Mouse (Mus musculus) liver, adult 2 months (tissue): ENCODE measurements around the gene Nufip2. TPM values are rescaled to one million over a fixed set of nuclear protein-coding genes. Genes with fewer than 3 reads are reported as not detected.
"Not testable (repeated sequence)": the region's sequence is repeated elsewhere in the genome, so short reads cannot be mapped to it uniquely, and the experiment has no call there.

ENCODE experiments used
- DNase-seq: peaks from one replicate; pipeline ENCODE4 v3.0.0-alpha.2; 2011; ENCODE audit warnings: low read depth, low spot score; ENCODE audit errors: extremely low read depth
- H3K27ac ChIP-seq: fragments of 200-500 bp; replicated peaks from 2 replicates; pipeline ENCODE4 v1.5.1; 2012; ENCODE audit warnings: low read depth, mild to moderate bottlenecking, control low read depth, inconsistent platforms, low read length; ENCODE audit not compliant: insufficient read depth
- H3K27me3 ChIP-seq: fragments of 200-500 bp; 2 replicates; pipeline ENCODE4 v1.6.1; 2012; ENCODE audit warnings: mild to moderate bottlenecking, moderate library complexity, low read length, inconsistent platforms; ENCODE audit not compliant: control insufficient read depth, insufficient read depth
- H3K36me3 ChIP-seq: fragments of 200-500 bp; 2 replicates; pipeline ENCODE4 v1.6.1; 2012; ENCODE audit warnings: low read length, inconsistent platforms; ENCODE audit not compliant: control insufficient read depth, insufficient read depth
- H3K4me1 ChIP-seq: fragments of 200-500 bp; 2 replicates; pipeline ENCODE4 v1.6.1; 2011; ENCODE audit warnings: low read length; ENCODE audit not compliant: control insufficient read depth, insufficient read depth
- H3K4me3 ChIP-seq: fragments of 200-500 bp; 2 replicates; pipeline ENCODE4 v1.5.1; 2011; ENCODE audit warnings: low read depth, mild to moderate bottlenecking, control low read depth, low read length, moderate library complexity; ENCODE audit not compliant: insufficient read depth
- H3K79me2 ChIP-seq: fragments of 200-500 bp; 2 replicates; pipeline ENCODE4 v1.6.1; 2012; ENCODE audit warnings: inconsistent platforms, mild to moderate bottlenecking, low read length, moderate library complexity; ENCODE audit not compliant: control insufficient read depth, insufficient read depth
- H3K9ac ChIP-seq: fragments of 200-500 bp; 2 replicates; pipeline ENCODE4 v1.6.1; 2012; ENCODE audit warnings: low read depth, mild to moderate bottlenecking, control low read depth, inconsistent platforms, low read length
- CTCF ChIP-seq: fragments of 200-500 bp; IDR thresholded peaks from 2 replicates; pipeline ENCODE4 v1.5.1; 2011; ENCODE audit warnings: low read depth, low read length, control low read depth
- POLR2A ChIP-seq: fragments of 200-500 bp; IDR thresholded peaks from 2 replicates; pipeline ENCODE4 v1.6.1; 2011; ENCODE audit warnings: low read length, control low read depth; ENCODE audit not compliant: insufficient read depth; ENCODE audit errors: extremely low read depth
- WGBS: fragments of 180-500 bp; shearing (Covaris S2); methylation state at CpG from one replicate; pipeline ENCODE4 v1.1.7; 2018; 5-methylcytosine and 5-hydroxymethylcytosine counted together
- polyA plus RNA-seq: library from polyadenylated mRNA; depleted of rRNA; stranded (reverse); fragments of >200 nt; gene quantifications from 2 replicates; pipeline ENCODE4 v1.2.3, GENCODE M21; 2012; rRNA removed
- total RNA-seq: library from RNA; depleted of rRNA; stranded (reverse); fragments of >200 nt; gene quantifications from 2 replicates; pipeline ENCODE4 v1.2.3, GENCODE M21; 2014; rRNA removed

Gene Nufip2
- total RNA-seq (21.7 and 25.0 TPM in 2 replicates), polyA plus RNA-seq (5.4 and 8.3 TPM in 2 replicates)

DNA sequence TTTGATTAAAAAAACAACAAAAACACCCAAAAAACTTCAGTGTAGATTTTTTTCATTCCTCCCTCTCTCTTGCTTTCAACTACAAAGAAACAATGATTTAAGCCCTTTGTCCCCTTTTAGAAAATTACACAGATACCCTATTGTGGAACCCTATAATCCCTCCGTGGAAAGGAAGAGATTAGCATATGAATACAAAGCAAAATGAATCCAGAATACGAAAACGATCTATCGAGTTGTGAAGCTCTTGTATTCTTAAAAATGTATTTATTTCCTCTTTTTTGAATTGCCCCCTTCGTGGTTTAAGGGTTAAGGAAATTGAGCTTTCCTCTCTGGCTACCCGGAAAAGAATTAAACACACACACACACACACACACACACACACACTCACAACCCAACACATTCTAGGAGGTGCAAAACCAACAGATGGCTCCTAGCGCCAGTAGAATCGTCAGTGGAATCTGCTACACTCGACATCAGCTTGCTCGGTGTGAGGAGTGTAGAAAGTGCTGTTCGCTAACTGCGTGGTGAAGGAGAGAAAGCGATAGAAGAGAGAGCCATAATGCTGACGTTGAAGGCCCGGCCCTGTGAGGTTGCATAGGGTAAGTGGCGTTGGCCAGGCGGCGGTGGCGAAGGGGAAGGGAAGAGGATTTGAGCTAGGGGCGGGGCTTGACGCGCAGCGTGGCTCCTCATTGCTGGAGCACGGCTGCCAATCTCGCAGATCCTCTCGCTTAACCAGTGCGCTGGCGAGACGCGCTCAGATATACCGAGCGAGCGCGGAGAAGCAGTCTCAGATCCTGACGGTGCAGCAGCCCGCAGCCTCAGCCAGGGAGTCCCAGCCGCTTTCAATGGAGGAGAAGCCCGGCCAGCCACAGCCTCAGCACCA is at the start of gene Nufip2:
Gene Nufip2 (plus strand): TSS at position 773 of the 883 bp plus-strand sequence.
- peak; percentile 94 for DNase-seq
- H3K27me3 ChIP-seq: no peaks in the 10 kb centered on the region

DNA sequence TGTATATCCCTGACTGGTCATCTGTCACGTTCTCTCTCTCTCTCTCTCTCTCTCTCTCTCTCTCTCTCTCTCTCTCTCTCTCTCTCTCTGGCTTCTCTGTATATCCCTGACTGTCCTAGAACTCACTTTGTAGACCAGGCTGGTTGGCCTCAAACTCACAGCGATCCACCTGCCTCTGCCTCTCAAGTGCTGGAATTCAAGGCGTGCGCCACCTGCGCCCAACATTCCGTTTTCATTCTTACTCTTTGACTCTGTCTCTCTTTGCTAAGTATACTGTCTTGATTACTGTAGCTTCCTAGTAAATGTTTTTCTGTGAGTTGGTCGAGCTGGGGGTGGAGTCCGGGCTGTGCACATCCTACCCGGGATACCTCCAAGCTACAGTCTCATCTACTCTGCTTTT is 44.6 kb upstream of the Nufip2 start:
- no peaks in the 10 kb centered on the region for H3K79me2 ChIP-seq
- DNase-seq: no peak
- H3K9ac ChIP-seq: no peak overlapping the region
- H3K36me3 ChIP-seq: no peaks in the 10 kb centered on the region
- H3K4me3 ChIP-seq: no peak overlapping the region
- TF ChIP-seq CTCF (no peak), POLR2A (no peak)
- no peaks in the 10 kb centered on the region for H3K27me3 ChIP-seq
- H3K4me1 ChIP-seq: no peaks in the 10 kb centered on the region
- 91% methylated on average over 8 of the region's 9 CpGs for WGBS
- H3K27ac ChIP-seq: no peak overlapping the region

More for the DNA sequence above, at the start of gene Nufip2:
- H3K4me1 ChIP-seq: peaks cover 7% of the 10 kb centered on the region
- H3K36me3 ChIP-seq: no peaks in the 10 kb centered on the region
- TF ChIP-seq POLR2A: peak; percentile 100
- no peak; the same call in 1 of the 2 replicates for TF ChIP-seq CTCF
- peak within 1 kb of the TSS; percentile 91 for H3K4me3 ChIP-seq
- H3K79me2 ChIP-seq: peaks cover 10% of the 10 kb centered on the region
- H3K9ac ChIP-seq: peak within 1 kb of the TSS; percentile 100
- 1% methylated on average over 38 of the region's 38 CpGs for WGBS
- H3K27ac ChIP-seq: peak within 1 kb of the TSS; percentile 100

DNA sequence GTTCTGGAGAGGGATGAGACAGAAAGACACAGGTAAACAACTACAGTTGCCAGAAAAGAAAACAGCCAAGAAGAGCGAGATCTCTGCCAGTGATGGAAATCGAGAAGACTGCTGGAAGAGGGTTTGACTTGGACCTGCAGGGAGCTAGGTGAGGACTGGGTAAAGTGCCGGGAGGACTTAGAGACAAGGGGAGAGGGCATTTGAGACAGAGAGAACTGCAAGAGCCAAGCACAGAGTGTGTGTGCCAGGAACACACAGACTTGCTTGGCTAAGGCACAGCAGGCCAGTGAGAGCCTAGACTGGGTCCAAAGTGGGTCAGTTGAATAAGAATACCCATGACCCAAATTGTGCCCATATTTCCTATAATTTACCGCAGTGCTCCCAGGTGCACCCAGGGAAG is 40.5 kb upstream of the Nufip2 start:
- DNase-seq: no peak
- WGBS: 43% methylated on average over 4 of the region's 4 CpGs
- TF ChIP-seq POLR2A (no peak), CTCF (no peak)
- H3K27ac ChIP-seq: no peak overlapping the region
- no peaks in the 10 kb centered on the region for H3K79me2 ChIP-seq
- H3K27me3 ChIP-seq: no peaks in the 10 kb centered on the region
- no peaks in the 10 kb centered on the region for H3K4me1 ChIP-seq
- H3K36me3 ChIP-seq: no peaks in the 10 kb centered on the region
- no peak overlapping the region for H3K9ac ChIP-seq
- no peak overlapping the region for H3K4me3 ChIP-seq

DNA sequence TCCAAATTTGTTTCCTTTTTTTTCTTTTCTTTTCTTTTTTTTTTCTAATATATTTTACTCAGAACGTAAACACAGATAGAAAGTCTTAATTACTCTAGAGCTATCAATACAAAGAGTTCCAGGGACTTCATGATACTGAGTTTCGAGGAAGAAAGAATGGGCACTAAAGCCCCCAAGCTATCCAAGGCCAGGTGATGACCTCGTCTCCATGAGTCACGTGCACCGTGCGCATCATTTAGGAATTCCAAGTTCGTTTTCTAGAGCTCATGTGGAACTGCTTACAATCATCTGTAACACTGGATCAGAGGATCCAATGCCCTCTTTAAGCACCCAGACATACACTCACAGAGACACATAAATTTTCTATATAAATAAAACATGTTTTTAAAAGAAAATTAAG is 37.1 kb upstream of the Nufip2 start:
- no peak overlapping the region for H3K27ac ChIP-seq
- H3K9ac ChIP-seq: no peak overlapping the region
- no peaks in the 10 kb centered on the region for H3K27me3 ChIP-seq
- H3K4me1 ChIP-seq: no peaks in the 10 kb centered on the region
- TF ChIP-seq POLR2A (no peak), CTCF (no peak)
- no peaks in the 10 kb centered on the region for H3K36me3 ChIP-seq
- DNase-seq: no peak
- H3K4me3 ChIP-seq: no peak overlapping the region
- 79% methylated on average over 7 of the region's 7 CpGs for WGBS
- no peaks in the 10 kb centered on the region for H3K79me2 ChIP-seq

DNA sequence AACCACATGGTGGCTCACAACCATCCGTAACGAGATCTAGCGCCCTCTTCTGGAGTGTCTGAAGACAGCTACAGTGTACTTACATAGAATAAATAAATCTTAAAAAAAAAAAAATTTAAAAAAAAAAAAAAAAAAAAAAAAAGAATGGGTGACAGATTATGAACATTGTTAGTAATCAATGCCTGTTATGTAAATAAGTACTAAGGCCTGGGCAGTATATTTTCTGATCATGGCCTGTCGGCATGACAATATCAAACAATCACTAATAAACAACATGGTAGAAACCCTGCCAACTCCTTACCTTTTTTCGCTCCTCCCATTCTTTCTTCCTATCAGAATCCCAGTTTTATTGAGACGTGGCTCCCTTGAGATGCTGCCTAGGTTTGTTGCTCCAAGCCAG is 33.5 kb upstream of the Nufip2 start:
- no peak overlapping the region for H3K27ac ChIP-seq
- no peaks in the 10 kb centered on the region for H3K4me1 ChIP-seq
- no peak for TF ChIP-seq CTCF
- no peak for TF ChIP-seq POLR2A
- 73% methylated on average over 6 of the region's 6 CpGs for WGBS
- H3K36me3 ChIP-seq: no peaks in the 10 kb centered on the region
- no peaks in the 10 kb centered on the region for H3K27me3 ChIP-seq
- no peaks in the 10 kb centered on the region for H3K79me2 ChIP-seq
- no peak overlapping the region for H3K4me3 ChIP-seq
- no peak overlapping the region for H3K9ac ChIP-seq
- DNase-seq: no peak

DNA sequence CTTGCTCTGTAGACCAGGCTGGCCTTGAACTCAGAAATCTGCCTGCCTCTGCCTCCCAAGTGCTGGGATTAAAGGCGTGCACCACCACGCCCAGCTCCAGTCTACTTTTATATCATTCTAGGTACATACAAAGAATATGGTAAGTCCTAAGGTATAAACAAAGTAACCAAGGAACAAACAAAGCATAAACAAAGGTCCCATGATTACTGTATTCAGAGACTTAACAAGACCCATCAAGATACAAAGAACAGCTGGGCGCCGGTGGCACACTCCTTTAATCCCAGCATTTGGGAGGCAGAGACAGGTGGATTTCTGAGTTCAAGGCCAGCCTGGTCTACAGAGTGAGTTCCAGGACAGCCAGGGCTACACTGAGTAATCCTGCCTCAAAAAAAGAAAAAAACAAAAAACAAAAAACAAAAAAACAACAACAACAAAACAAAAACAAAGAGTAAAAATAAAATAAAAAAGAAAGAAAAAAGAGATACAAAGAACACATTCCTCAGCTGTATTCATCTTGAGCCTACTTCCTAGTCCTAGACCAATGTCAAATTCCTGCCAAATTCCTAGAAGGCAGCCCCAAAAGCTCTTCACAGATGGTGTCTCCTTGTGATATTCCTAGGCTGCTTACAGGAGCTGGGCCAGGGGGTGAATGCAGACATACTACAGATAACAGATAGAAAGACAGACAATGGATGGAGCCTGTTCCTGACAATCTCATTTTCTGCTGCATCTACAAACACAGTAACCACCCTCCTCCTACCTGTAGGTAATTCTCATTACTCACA is 32.4 kb upstream of the Nufip2 start:
- DNase-seq, H3K79me2 ChIP-seq, H3K4me3 ChIP-seq, H3K27ac ChIP-seq, H3K4me1 ChIP-seq, H3K9ac ChIP-seq, H3K27me3 ChIP-seq, H3K36me3 ChIP-seq: not testable (repeated sequence)
- 98% methylated on average over 4 of the region's 4 CpGs for WGBS
